Mouse (Mus musculus) heart, postnatal 25 days (tissue): ENCODE measurements around the gene Polr1e. TPM values are rescaled to one million over a fixed set of nuclear protein-coding genes. Genes with fewer than 3 reads are reported as not detected.
"Not testable (repeated sequence)": the region's sequence is repeated elsewhere in the genome, so short reads cannot be mapped to it uniquely, and the experiment has no call there.

Experiments used
- DNase-seq: peaks from one replicate; pipeline ENCODE4 v3.0.0; 2022; ENCODE audit warnings: low spot score
- intact Hi-C: fragments of 180-260 bp; cut with DNase I; formaldehyde crosslinking; loops from one replicate; pipeline ENCODE4 v1.15.1; 2025
- total RNA-seq, 2 experiments: library from RNA; stranded (reverse); gene quantifications; 2 replicates each; pipeline ENCODE4 v1.2.3; 2021

Gene Polr1e
- total RNA-seq, 2 experiments from 2014 or later: 19.4 to 26.6 TPM

DNA sequence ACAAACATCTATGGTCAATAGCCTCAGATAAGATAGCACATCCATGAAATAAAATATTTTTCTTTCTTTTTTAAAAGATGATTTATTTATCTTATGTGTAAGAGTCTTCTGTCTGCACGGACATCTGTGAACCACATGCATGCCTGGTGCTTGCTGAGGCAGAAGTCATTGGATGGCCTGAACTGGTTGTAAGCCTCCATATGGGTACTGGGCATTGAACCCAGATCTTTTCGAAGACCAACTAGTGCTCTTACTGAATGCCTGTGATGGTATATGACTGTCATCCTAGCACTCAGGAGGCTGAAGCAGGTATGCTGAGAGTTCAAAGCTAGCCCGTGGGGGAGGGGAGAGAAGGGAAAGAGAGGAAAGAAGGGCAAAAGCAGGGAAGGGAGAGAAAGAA lies 20.3 kb upstream of the Polr1e start:
- DNase-seq: no peak
- intact Hi-C loops: no loop called here

DNA sequence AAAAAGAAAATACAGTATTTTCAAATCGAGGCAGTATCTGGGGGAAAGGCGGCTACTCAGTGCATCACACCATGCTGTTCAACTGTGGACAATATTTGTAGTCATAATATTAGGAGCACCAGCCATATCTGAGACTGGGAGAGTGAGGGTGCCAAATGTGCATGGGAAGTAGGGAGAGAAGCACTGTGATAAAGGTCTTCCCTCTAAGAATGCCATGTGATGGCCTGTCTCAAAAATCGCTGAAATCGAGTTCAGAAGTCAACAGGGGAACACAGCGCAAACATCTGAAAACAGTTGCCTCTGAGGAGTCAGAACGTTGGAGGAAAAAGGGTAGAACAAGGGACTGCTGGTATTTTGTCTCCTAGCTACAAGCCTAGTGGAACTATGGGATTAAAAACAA lies 18.4 kb upstream of the Polr1e start:
- intact Hi-C loops: no loop called here
- no peak for DNase-seq

DNA sequence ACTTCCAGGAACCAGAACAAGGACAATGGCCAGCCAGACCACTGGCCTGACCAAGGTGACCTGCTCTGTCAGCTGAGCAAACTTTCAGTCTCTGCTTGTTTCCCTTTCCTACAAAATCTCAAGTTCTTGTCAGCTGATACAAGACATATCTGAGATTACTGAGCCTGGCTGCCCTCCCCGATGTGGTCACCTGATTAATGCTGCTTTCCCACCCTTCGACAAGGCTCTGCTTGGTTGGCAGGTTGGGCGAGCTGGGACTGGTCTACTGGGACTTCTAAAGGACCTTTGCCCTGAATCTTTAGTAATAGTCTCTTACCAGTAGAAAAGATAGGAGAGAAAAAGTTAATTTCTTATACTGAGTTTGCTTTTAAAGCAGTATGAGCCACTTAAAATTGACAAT lies 12.9 kb upstream of the Polr1e start:
- no peak for DNase-seq
- intact Hi-C loops: no loop called here

- intact Hi-C loops: loop anchor here (5.0 to 10.0 kb wide), 3 partner anchors 39 to 524 kb away; partner anchors contain the start of genes Shb and Slc25a51
- no peak for DNase-seq
Observed at GRCm38 (mm10) chr4:45010806-45011415, 7.5 kb upstream of the Polr1e start.

DNA sequence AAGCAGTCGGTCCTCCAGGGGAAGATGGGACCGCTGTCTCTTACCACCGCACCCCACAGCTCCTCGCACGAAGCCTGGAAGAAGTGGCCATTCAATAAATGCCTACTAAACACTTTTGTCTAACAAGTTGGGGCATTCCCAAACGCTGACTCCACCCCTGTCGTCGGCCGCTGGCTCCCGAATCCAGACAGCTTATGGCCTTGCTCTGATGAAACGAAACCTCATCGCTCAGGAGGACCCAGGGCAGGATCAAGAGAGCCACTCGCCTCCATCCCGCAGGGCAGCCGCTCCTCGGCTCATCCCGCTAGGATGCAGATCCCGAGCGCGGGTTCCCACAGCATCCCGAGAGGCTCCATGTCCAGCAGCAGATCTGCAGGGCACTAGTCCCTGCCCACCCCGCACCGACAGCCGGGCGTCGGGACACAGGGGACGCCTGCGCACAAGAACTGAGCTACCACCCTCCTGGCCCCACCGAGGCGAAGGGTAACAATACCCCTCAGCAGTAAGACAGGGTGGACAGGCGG lies 6.7 kb upstream of the Polr1e start:
- peak; percentile 51 for DNase-seq
- intact Hi-C loops: loop anchor here (5.0 to 10.0 kb wide), 3 partner anchors 39 to 523 kb away; partner anchors contain the start of genes Shb and Slc25a51

DNA sequence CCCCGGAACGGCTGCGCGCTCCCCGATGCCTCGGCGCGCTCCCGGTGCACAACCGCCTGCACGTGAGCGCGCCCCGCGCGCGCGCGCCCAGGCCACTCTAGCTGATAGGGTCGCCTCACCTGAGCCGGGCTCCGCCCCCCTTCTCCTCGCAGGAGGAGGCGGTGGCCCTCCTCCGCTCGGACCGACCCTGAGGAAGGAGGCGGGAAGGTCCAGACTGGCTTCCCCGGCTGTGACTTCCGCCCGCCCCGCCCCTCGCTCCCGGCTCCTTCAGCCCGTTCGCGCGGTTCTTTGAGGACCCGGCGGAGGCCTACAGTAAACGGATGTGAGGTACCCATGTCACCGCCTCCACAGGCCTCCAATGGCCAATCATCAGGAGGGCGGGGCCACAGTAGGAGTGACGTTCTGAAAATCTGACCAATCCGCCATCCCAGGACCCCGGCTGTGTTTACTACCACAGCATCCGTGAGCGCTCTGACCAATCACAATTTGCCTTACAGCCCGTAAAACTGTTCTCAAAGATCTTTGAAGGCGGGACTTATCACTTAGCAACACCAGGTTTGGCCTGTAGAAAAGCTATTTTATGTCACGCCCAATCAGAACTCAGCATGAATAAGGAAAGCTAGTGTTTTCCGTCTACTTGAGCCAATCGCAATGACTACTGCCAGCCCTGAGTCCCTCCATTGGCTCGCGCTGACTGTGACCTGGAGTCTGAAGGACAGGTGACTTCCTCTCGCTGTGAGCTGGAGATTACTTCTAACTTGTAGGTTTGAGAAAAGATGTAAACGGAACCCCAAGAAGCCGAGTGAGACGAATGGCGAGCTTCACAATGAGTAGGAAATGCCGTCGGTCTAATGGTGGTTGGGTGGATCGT lies 6.0 kb upstream of the Polr1e start, which contains the start of gene Zbtb5:
Gene Zbtb5, minus strand, starts transcription at position 308 of the 871 bp plus-strand sequence.
- DNase-seq: peak; percentile 100
- intact Hi-C loops: loop anchor here (5.0 to 10.0 kb wide), 3 partner anchors 40 to 522 kb away; partner anchors contain the start of genes Shb and Slc25a51

- intact Hi-C loops: loop anchor here (5.0 to 10.0 kb wide), 3 partner anchors 41 to 522 kb away; partner anchors contain the start of genes Shb and Slc25a51
Observed at GRCm38 (mm10) chr4:45013031-45013431, 5.4 kb upstream of the Polr1e start.

DNA sequence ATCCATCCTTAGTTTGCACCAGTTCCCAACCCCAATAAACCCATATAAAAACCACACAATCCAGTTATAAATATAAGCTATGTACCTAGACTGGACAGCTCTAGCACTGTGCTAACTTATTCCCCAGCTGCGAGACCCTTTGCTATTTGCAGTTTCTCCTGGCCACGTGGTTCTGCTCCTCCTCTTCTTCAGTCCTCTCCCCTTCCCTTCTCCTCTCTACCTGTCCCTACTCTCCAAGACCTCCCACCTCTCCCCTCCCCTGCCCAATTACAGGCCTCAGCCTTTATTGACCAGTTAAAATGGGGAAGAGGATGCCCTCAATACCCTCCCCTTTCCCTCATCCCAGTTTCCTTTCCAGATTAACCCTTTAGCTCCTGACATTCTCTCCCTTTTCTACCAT lies 4.8 kb upstream of the Polr1e start:
- DNase-seq: no peak
- intact Hi-C loops: loop anchor here (5.0 to 10.0 kb wide), 3 partner anchors 41 to 521 kb away; partner anchors contain the start of genes Shb and Slc25a51

More at GRCm38 (mm10) chr4:45013031-45013431, 5.4 kb upstream of the Polr1e start:
- no peak for DNase-seq

- no peak for DNase-seq
- intact Hi-C loops: loop anchor here (1.0 to 10.0 kb wide), 4 partner anchors 67 to 519 kb away; partner anchors contain the start of genes Fbxo10 and Shb
Observed at GRCm38 (mm10) chr4:45015615-45016014, 2.8 kb upstream of the Polr1e start.

DNA sequence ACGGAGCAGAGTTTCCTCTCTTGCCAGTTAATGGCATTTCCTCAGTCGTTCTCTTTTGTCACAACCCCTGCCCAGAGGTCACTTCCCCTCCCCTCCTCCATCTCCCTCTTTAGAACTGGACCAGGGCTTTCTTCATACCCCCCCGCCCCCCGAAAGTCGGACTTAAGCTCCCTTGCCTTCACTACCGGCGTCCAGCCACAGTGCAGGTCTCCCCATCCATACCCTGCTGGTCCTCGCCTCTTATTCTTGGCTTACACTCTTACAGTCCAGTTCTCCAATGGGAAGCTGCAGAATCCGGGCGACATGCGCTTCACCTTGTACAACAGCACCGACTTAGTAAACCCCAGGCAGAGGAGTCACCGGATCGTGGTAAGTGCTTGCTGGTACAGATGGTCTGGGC lies 626 bp downstream of the Polr1e start:
- intact Hi-C loops: loop anchor here (5.0 to 10.0 kb wide), 3 partner anchors 63 to 516 kb away; partner anchors contain the start of genes Fbxo10 and Shb
- no peak for DNase-seq

DNA sequence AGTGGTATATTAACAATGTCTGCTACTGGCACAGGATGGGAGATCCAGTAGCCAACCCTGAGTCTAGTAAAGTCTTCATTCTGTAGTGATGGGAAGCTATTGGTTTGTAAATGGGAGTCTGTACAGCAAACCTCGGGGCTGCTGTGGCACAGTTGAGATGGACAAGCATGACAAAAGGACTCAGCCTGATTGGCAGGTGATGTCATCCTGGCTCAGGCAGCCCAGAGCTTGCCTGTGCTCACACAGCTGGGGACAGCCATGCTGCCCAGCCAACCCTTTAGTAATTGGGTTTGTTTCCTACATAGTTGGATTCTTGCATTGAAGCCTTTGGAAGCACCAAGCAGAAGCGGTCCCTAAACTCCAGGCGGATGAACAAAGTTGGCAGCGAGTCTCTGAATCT lies 8.1 kb downstream of the Polr1e start:
- no peak for DNase-seq
- intact Hi-C loops: no loop called here

DNA sequence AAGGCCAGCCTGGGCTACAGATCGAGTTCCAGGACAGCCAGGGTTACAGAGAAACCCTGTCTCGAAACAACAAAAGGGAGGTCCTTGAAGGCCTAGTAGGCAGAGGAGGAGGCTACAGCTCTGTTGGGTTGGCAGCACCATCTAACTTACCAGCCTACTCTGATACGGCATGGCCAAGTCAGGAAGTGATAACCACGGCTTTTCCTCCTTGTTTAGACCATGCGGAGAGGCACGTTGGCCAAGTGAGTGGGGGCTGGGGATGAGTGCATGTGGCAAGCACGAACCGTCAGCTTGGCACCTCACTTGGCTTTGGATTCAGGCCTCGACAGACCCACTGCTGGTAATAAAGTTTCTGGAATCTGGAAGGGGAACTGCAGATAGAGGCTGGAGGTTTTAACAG lies 14.2 kb downstream of the Polr1e start:
- DNase-seq: no peak
- intact Hi-C loops: no loop called here

DNA sequence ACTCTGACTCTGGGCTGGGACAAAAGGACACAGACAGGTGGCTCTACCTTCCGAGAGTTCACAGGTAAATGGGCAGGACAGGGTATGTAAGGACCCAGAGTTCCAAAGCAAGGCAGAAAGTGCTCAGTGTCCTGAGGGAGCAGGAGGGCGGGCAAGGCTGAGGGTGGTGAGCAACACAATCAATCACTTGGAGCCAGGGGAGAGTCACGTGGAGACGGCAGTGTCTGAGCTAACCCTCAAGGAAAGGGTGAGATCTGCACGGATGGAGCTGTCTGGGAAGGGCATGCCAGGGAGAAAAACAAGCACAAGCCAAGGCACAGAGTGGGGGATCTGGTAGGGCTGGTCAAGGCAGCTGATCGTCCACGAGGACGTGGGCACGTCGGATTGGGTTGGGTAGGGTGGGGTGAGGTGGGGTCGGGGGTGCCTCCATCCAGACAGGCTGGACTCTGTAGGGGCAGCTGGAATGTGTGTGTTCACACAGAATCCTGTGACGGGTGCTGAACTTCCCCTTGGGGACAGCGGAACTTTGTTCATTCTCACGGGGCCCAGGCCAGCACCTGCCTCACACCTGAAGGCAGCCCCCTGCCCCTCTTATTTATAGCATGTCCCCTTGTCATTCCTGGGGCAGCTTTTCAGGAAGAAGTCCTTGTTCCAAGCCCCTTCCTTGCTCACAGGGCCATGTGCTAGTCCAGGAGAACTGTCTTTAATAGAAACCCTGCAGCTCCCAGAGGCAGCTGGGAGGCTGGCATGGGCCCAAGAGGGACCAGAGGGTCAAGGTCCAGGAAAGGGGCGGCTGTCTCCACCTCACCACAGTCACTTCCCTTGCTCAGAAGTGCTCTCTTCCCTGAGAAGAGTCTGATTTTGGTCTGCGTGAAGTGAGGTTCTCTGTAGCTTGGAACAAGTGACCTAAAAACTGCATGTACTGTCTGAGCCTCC lies 16.6 kb downstream of the Polr1e start:
- intact Hi-C loops: no loop called here
- DNase-seq: no peak

- intact Hi-C loops: no loop called here
Observed at GRCm38 (mm10) chr4:45036048-45036447, 17.7 kb downstream of the Polr1e start.

DNA sequence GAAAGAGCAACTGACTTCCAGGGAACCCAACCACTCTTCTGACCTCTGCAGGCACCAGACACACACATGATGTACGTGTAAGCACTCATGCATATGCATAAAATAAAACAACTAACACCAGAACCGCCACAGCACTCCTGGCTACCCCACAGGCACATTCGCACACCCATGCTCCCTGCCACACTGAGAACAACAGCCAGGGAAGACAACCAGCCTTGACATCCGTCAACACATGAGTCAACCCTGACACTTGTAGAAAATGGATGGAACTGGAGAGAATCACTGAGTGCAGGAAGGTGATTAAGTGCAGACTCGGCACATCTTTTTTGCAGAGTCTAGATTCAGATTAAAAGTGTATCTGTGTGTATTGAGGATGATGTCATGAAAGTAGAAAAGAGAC lies 18.2 kb downstream of the Polr1e start:
- DNase-seq: no peak
- intact Hi-C loops: no loop called here

More at GRCm38 (mm10) chr4:45036048-45036447, 17.7 kb downstream of the Polr1e start:
- DNase-seq: no peak

DNA sequence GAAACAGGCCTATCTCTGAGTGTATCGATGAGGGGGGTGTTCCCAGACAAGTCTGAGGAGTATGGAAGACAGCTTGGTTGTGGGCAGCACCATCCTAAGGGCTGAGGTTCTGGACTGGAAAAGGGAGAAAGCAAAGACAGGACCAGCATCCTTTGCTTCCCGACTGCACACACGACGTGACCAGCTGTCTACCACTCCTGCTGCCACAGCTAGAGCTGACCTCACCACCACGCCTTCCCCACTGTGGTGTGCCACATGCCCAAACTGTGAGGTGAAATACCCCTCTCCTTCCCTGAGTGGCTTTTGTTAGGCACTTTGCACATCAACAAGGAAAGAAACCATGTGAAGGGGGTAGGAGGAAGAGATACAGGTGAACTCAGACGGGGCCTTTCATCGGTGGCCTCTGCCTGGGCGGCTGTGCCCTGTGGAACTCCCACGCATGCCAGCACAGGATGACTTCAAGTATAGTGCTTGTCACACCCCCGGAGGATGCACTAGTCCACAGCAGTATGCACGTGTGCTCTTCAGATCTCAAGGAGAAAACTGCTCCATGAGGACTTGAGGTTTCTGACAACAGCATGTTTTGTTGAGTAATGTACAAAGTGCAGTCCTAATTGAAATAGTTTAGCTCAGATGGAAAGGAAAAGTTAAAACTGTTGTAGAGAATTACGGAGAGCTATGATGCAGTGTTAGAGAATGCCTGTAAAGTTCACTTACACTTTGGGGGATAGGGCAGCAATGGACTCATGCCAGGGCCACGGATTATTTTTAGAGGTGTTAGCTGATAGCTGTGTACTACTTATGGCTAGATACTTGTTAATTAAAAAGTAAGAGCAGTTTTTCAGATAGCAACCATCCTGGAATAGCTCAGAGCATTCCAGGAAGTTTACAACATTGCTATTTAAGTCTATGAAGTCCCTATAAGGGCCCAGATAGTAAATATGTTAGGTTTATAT lies 19.4 kb downstream of the Polr1e start:
- intact Hi-C loops: no loop called here
- no peak for DNase-seq

DNA sequence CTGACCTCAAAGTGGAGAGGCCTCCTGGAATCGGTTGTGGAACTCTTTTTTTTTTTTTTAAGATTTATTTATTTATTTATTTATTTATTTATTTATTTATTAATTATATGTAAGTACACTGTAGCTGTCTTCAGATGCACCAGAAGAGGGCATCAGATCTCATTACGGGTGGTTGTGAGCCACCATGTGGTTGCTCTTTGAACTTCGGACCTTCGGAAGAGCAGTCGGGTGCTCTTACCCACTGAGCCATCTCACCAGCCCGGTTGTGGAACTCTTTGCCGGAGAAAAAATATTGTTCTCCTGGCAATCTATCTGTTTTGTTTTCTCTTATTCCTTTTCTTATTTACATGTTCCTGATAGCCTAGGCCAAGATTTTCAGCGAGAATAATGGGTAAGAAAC lies 20.5 kb downstream of the Polr1e start:
- DNase-seq, intact Hi-C loops: not testable (repeated sequence)

DNA sequence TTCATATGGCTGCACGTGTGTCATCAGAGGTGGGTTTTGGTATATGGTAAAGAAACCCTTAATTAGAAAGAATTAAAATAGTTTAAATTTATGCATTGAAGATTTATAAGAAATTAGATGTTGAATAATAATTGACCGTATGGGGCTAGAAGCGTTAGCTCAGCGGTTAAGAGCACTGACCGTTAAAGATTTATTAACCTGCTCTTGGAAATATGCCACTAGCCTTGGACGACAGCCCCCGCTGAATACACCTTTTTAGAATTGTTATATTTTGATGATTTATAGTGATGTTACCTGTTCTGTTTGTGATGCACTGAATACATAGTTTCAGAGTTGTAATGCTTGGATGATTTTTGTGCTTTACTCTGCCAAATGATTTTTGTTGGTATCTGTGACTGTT lies 21.2 kb downstream of the Polr1e start:
- intact Hi-C loops, DNase-seq: not testable (repeated sequence)
